Mouse (Mus musculus) CH12.LX (cell line): ENCODE results near the gene Acss1. TPM values are rescaled to one million over a fixed set of nuclear protein-coding genes. Genes with fewer than 3 reads are reported as not detected.

Experiments
- DNase-seq: peaks from one replicate; pipeline ENCODE4 v3.0.0-alpha.2; 2013; ENCODE audit errors: extremely low read depth
- H3K27ac ChIP-seq: 2 replicates; pipeline ENCODE4 v1.5.1; 2012; ENCODE audit warnings: low read depth, mild to moderate bottlenecking, control low read depth, moderate library complexity; ENCODE audit not compliant: insufficient read depth
- H3K27me3 ChIP-seq: replicated peaks from 2 replicates; pipeline ENCODE3; 2012; ENCODE audit warnings: inconsistent platforms
- H3K36me3 ChIP-seq, 2 experiments: replicated peaks in 1 of 2; 2 replicates each; pipeline versions ENCODE3 to v1.6.1; 2012; ENCODE audit warnings: inconsistent platforms in 1 of 2, low read length in 1 of 2, mild to moderate bottlenecking in 1 of 2, mixed read lengths in 1 of 2, moderate library complexity in 1 of 2; ENCODE audit not compliant: control insufficient read depth in 1 of 2, insufficient read depth in 1 of 2
- H3K4me1 ChIP-seq, 2 experiments: 2 replicates each; pipeline ENCODE4 v1.6.1; 2012; ENCODE audit warnings: inconsistent platforms in 1 of 2, moderate library complexity in 1 of 2; ENCODE audit not compliant: insufficient read depth in 2 of 2, control insufficient read depth in 1 of 2
- H3K4me2 ChIP-seq: 2 replicates; pipeline ENCODE4 v1.6.1; 2012; ENCODE audit warnings: low read depth, mild to moderate bottlenecking, control low read depth; ENCODE audit not compliant: poor library complexity, insufficient read depth, severe bottlenecking
- H3K4me3 ChIP-seq, 3 experiments: fragments of 150-350 bp in 1 of 3; sonication (generic) in 1 of 3; replicated peaks in 1 of 3; 2 replicates each; pipeline versions ENCODE3 to v1.5.1; 2011 to 2012; ENCODE audit warnings: low read depth in 2 of 3, low read length in 2 of 3, mild to moderate bottlenecking in 2 of 3, moderate library complexity in 2 of 3, control low read depth in 1 of 3, improper control_type of control experiment in 1 of 3, inconsistent platforms in 1 of 3, mixed read lengths in 1 of 3; ENCODE audit not compliant: poor library complexity in 1 of 3
- H3K79me2 ChIP-seq: replicated peaks from 2 replicates; pipeline ENCODE4 v1.6.1; 2012; ENCODE audit warnings: mild to moderate bottlenecking, moderate library complexity; ENCODE audit not compliant: control insufficient read depth, poor library complexity, insufficient read depth, severe bottlenecking; ENCODE audit errors: extremely low read depth
- H3K9ac ChIP-seq: 2 replicates; pipeline ENCODE4 v1.6.1; 2012; ENCODE audit warnings: low read depth, mild to moderate bottlenecking, control low read depth, moderate library complexity; ENCODE audit not compliant: insufficient read depth
- H3K9me3 ChIP-seq: replicated peaks from 2 replicates; pipeline ENCODE3; 2012; ENCODE audit warnings: low read length, inconsistent platforms, mixed read lengths
- CHD1 ChIP-seq: IDR thresholded peaks from 2 replicates; pipeline ENCODE4 v1.6.1; 2012; ENCODE audit warnings: low read depth, low read length, improper control_type of control experiment, inconsistent platforms
- E2F4 ChIP-seq: IDR thresholded peaks from 2 replicates; pipeline ENCODE4 v1.6.1; 2011; ENCODE audit warnings: low read depth, low read length, improper control_type of control experiment; ENCODE audit not compliant: insufficient replicate concordance
- ELF1 ChIP-seq: IDR thresholded peaks from 2 replicates; pipeline ENCODE4 v1.6.1; 2014; ENCODE audit warnings: low read depth, mild to moderate bottlenecking, inconsistent platforms, low read length, improper control_type of control experiment
- GABPA ChIP-seq: IDR thresholded peaks from 2 replicates; pipeline ENCODE4 v1.6.1; 2012; ENCODE audit warnings: low read depth, low read length, improper control_type of control experiment, inconsistent platforms; ENCODE audit not compliant: insufficient replicate concordance
- HCFC1 ChIP-seq: IDR thresholded peaks from 2 replicates; pipeline ENCODE4 v1.6.1; 2012; ENCODE audit warnings: low read depth, mild to moderate bottlenecking, inconsistent platforms, low read length, improper control_type of control experiment
- JUN ChIP-seq: IDR thresholded peaks from 2 replicates; pipeline ENCODE4 v1.6.1; 2011; ENCODE audit warnings: low read depth, mild to moderate bottlenecking, low read length, improper control_type of control experiment, moderate library complexity; ENCODE audit not compliant: insufficient read depth
- JUND ChIP-seq: conservative IDR thresholded peaks from 2 replicates; pipeline ENCODE4 v1.6.1; 2011; ENCODE audit warnings: low read depth, low read length, improper control_type of control experiment
- MAFK ChIP-seq: IDR thresholded peaks from 2 replicates; pipeline ENCODE4 v1.6.1; 2011; ENCODE audit warnings: low read length, improper control_type of control experiment; ENCODE audit not compliant: insufficient replicate concordance
- MAX ChIP-seq: IDR thresholded peaks from 2 replicates; pipeline ENCODE4 v1.6.1; 2011; ENCODE audit warnings: low read length, improper control_type of control experiment
- MXI1 ChIP-seq: IDR thresholded peaks from 2 replicates; pipeline ENCODE4 v1.6.1; 2011; ENCODE audit warnings: mild to moderate bottlenecking, low read depth, low read length, improper control_type of control experiment
- MYC ChIP-seq: IDR thresholded peaks from 2 replicates; pipeline ENCODE4 v1.6.1; 2011; ENCODE audit warnings: low read depth, mild to moderate bottlenecking, improper control_type of control experiment, low read length
- NRF1 ChIP-seq: IDR thresholded peaks from 2 replicates; pipeline ENCODE4 v1.6.1; 2014; ENCODE audit warnings: low read depth, mild to moderate bottlenecking, inconsistent platforms, low read length, improper control_type of control experiment, moderate library complexity
- PAX5 ChIP-seq: IDR thresholded peaks from 2 replicates; pipeline ENCODE4 v1.6.1; 2012; ENCODE audit warnings: low read length, inconsistent platforms, mixed read lengths
- RAD21 ChIP-seq: IDR thresholded peaks from 2 replicates; pipeline ENCODE4 v1.6.1; 2011; ENCODE audit warnings: low read depth, mild to moderate bottlenecking, low read length, improper control_type of control experiment, moderate library complexity
- RCOR1 ChIP-seq: conservative IDR thresholded peaks from 2 replicates; pipeline ENCODE4 v1.6.1; 2012; ENCODE audit warnings: low read depth, mild to moderate bottlenecking, inconsistent platforms, low read length, improper control_type of control experiment
- SIN3A ChIP-seq: IDR thresholded peaks from 2 replicates; pipeline ENCODE4 v1.6.1; 2012; ENCODE audit warnings: low read length, improper control_type of control experiment, inconsistent platforms
- USF2 ChIP-seq: conservative IDR thresholded peaks from 2 replicates; pipeline ENCODE4 v1.6.1; 2011; ENCODE audit warnings: low read depth, low read length, improper control_type of control experiment
- ZC3H11A ChIP-seq: IDR thresholded peaks from 2 replicates; pipeline ENCODE4 v1.6.1; 2012; ENCODE audit warnings: low read depth, mild to moderate bottlenecking, inconsistent platforms, low read length, improper control_type of control experiment
- ZKSCAN1 ChIP-seq: IDR thresholded peaks from 2 replicates; pipeline ENCODE4 v1.6.1; 2012; ENCODE audit warnings: low read depth, inconsistent platforms, low read length, improper control_type of control experiment, borderline replicate concordance
- ZNF384 ChIP-seq: IDR thresholded peaks from 2 replicates; pipeline ENCODE4 v1.6.1; 2012; ENCODE audit warnings: low read depth, low read length, improper control_type of control experiment, inconsistent platforms
- dilution Hi-C: fragments of 300-500 bp; cut with MboI; formaldehyde crosslinking; loops from 2 replicates; pipeline ENCODE4 v1.14.3; 2020; ENCODE audit warnings: low sequenced_read_pairs; ENCODE audit not compliant: extremely low pct_unique_long_range_greater_than_20kb, extremely low pct_ligation_motif_present
- in situ Hi-C: fragments of 300-500 bp; cut with MboI; formaldehyde crosslinking; loops from 3 replicates; pipeline ENCODE4 v1.14.3; 2019; ENCODE audit warnings: low sequenced_read_pairs, low pct_ligation_motif_present, low pct_unique_long_range_greater_than_20kb, mixed read lengths
- polyA plus RNA-seq: library from polyadenylated mRNA; unstranded; fragments of >175 nt; gene quantifications from 2 replicates; pipeline ENCODE4 v1.2.1, GENCODE M21; 2012; ENCODE audit warnings: low read depth; ENCODE audit not compliant: insufficient read length
- total RNA-seq, 2 experiments: library from RNA; depleted of rRNA; stranded (reverse); fragments of 300-350 nt in 1 of 2; fragments of >200 nt in 1 of 2; gene quantifications; 2 replicates each; pipeline ENCODE4 v1.2.3; 2012 to 2014

The Acss1 gene
- total and polyA plus RNA-seq, 3 experiments = 0.39 to 1.7 (median 0.76) TPM

DNA sequence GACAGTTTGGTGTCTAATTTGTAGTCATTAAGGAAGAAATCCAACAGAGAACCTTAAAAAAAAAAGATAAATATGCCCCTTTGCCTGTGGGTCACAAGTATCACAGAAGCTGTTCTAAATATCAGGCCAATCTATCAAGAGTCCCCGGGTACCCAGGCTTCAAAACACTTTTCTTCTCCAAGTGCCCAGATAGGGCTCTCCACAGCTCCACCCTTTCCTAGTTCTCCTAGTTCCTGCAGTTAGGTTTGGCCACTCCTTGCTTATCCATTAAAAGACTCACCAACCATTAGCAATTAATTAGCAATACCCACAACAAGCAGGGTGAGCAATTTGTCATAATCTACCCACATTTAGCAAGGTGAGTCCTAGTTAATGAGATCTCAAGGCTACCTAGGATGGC lies 61.2 kb downstream of the Acss1 start:
- peak overlapping the region; percentile 51; the same call in 1 of the 2 replicates for H3K4me2 ChIP-seq
- peak overlapping the region in 1 of 3 experiments; percentile 93 for H3K4me3 ChIP-seq
- H3K9me3 ChIP-seq = no peaks in the 10 kb centered on the region
- DNase-seq = no peak
- no peaks in the 10 kb centered on the region for H3K27me3 ChIP-seq
- H3K79me2 ChIP-seq = peaks cover 3% of the 10 kb centered on the region
- H3K4me1 ChIP-seq = peaks cover 3 to 20% of the 10 kb centered on the region in 2 experiments; a peak in 3 of 4 replicates
- in situ Hi-C loops = loop anchor here (5.0 to 10.0 kb wide), 2 partner anchors 65 to 138 kb away; partner anchors contain the start of gene Entpd6
- no peak overlapping the region for H3K27ac ChIP-seq
- TF ChIP-seq ELF1 (no peak), ZKSCAN1 (no peak), ZC3H11A (no peak), GABPA (no peak), MAFK (no peak), JUN (no peak), MYC (no peak), USF2 (no peak), SIN3A (no peak), JUND (no peak), CHD1 (no peak), NRF1 (no peak), PAX5 (no peak), E2F4 (no peak), MXI1 (no peak), ZNF384 (no peak), RAD21 (no peak)
- TF ChIP-seq, all 38 proteins: peak for 0
- Histone ChIP-seq H3K36me3 (peaks cover 0 to 26% of the 10 kb centered on the region in 2 experiments), H3K9ac (peak overlapping the region; percentile 44; the same call in 1 of the 2 replicates)
- dilution Hi-C loops = no loop called here

GRCm38 (mm10) chr2:150604802-150605201 lies 63.5 kb downstream of the Acss1 start:
- DNase-seq = no peak
- peaks cover 3 to 20% of the 10 kb centered on the region in 2 experiments; a peak in 3 of 4 replicates for H3K4me1 ChIP-seq
- in situ Hi-C loops (loop anchor here (5.0 to 10.0 kb wide), 2 partner anchors 67 to 140 kb away; partner anchors contain the start of gene Entpd6), dilution Hi-C loops (no loop called here)
- peaks cover 0 to 39% of the 10 kb centered on the region in 2 experiments for H3K36me3 ChIP-seq
- no peaks in the 10 kb centered on the region for H3K9me3 ChIP-seq
- H3K4me2 ChIP-seq = no peak overlapping the region
- H3K79me2 ChIP-seq = peaks cover 3% of the 10 kb centered on the region
- no peak overlapping the region for H3K27ac ChIP-seq
- no peaks in the 10 kb centered on the region for H3K27me3 ChIP-seq
- TF ChIP-seq RCOR1 (no peak), PAX5 (no peak), CHD1 (no peak), E2F4 (no peak), ZKSCAN1 (no peak), MAX (no peak), HCFC1 (no peak)
- no peak overlapping the region for H3K9ac ChIP-seq
- no peak overlapping the region for H3K4me3 ChIP-seq
